Mouse (Mus musculus): Measurements from ENCODE around the gene Dync2li1. TPM values are rescaled to one million over a fixed set of nuclear protein-coding genes. Genes with fewer than 3 reads are reported as not detected.

The Dync2li1 gene
- polyA plus RNA-seq, 1 experiment from 2014 or later: 59.9 TPM

DNA sequence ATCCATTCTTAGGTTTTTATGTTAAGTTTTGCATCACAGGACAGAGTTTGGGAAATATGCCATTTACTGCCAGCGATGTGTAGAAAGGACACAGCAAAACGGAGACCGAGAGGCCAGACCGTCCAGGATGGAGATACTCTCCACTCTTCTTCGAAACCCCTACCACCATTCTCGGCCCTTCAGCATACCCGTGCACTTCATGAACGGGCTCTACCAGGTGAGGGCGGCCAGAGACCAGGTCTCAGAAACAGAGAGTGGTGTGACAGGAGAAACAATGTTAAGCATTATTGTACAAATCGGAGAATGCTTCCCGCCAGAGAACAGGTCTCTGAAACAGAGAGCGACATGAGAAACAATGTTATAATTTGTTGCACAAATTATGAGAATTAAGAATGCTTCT lies 28.4 kb upstream of the Dync2li1 start:
- H3K9me3 ChIP-seq (replicated peaks; ENCODE audit: low read length): no peaks in the 10 kb centered on the region
- H3K4me1 ChIP-seq (replicated peaks; ENCODE audit: insufficient read depth, low read length): no peaks in the 10 kb centered on the region
- DNase-seq (ENCODE audit: low spot score) (no peak), ATAC-seq (replicated peaks; ENCODE audit: low FRiP score, low read depth) (no peak)
- no peak overlapping the region for H3K9ac ChIP-seq (ENCODE audit: low read depth, low read length)
- 0 out of 2 replicates have a peak, but pooled peaks cover 2% of the 10 kb centered on the region for H3K36me3 ChIP-seq (ENCODE audit: insufficient read depth, low read length)
- no peak for TF ChIP-seq CTCF (IDR thresholded peaks at IDR 0.05; ENCODE audit: low read depth)
- H3K27me3 ChIP-seq (ENCODE audit: insufficient read depth, low read length): no peaks in the 10 kb centered on the region
- H3K27ac ChIP-seq: no peak overlapping the region
- H3K4me3 ChIP-seq (replicated peaks; ENCODE audit: low read depth, low read length): no peak overlapping the region
- 91% methylated on average over 12 of the region's 12 CpGs for WGBS
- H3K4me2 ChIP-seq (ENCODE audit: low read length): no peak overlapping the region

DNA sequence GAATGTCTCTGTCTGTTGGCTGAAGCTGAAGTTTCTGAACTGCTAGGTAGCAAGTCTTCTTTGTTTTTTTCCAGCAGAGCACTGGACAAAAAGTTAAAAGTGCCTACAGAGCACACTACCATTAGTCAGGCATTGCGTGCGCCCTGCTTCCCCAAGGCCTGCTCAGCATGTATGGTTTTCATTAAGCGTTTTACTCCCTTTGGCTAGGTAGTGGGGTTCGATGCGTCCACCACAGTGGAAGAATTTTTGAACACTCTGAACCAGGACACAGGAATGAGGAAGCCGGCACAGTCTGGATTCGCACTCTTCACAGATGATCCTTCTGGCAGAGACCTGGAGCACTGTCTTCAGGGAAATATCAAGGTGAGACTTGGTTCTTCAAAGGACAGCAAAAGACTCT lies 27.4 kb upstream of the Dync2li1 start:
- Histone ChIP-seq H3K4me3 (replicated peaks; ENCODE audit: low read depth, low read length) (no peak overlapping the region), H3K9me3 (replicated peaks; ENCODE audit: low read length) (no peaks in the 10 kb centered on the region), H3K27ac (no peak overlapping the region), H3K4me1 (replicated peaks; ENCODE audit: insufficient read depth, low read length) (no peaks in the 10 kb centered on the region), H3K9ac (ENCODE audit: low read depth, low read length) (no peak overlapping the region), H3K4me2 (ENCODE audit: low read length) (no peak overlapping the region), H3K36me3 (ENCODE audit: insufficient read depth, low read length) (0 out of 2 replicates have a peak, but pooled peaks cover 2% of the 10 kb centered on the region), H3K27me3 (ENCODE audit: insufficient read depth, low read length) (no peaks in the 10 kb centered on the region)
- DNase-seq (ENCODE audit: low spot score): no peak
- TF ChIP-seq CTCF (IDR thresholded peaks at IDR 0.05; ENCODE audit: low read depth): no peak
- WGBS: 88% methylated on average over 7 of the region's 7 CpGs
- ATAC-seq (replicated peaks; ENCODE audit: low FRiP score, low read depth): no peak

DNA sequence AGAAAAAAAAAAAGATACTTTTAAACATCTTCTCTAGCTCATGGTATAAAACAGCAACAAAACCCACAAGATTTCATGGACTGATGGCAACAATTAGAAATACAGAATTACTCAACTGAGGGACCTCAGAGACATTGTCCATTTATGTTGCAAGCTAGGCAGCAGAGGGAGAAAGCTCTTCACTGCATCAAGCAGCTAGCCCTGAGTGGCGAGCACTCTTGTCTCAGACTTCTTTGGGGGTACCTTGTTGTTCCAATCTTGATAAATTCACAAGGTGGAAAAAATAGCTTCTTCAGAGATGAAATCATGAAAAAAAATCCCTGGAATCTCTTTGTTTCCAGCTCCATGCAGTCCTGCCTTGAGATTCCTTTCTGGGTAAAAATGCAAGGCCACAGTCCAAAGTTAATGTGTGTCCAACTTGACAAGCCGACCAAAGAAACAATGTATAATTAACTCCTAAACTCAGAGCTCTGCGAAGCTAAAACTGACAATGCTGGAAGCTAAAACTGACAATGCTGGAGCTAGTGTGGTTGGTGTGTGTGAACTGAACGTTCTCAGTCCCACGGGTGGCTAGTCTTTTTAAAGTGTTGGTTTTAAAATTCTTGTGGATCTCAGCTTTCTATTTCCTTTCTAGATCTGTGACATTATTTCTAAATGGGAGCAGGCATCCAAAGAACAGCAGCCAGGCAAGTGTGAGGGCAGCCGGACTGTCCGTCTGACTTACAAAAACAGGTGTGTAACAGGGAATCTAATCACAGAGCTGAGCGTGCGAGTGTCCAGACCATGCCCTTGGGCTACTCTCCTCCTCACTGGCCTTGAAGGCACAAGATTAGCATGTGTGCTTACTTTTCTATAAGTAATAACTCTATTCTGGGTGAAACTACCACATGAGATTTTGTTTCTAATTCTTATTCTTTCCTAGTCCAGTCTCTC lies 26.0 kb upstream of the Dync2li1 start:
- Histone ChIP-seq H3K4me2 (ENCODE audit: low read length) (no peak overlapping the region), H3K4me3 (replicated peaks; ENCODE audit: low read depth, low read length) (no peak overlapping the region), H3K36me3 (ENCODE audit: insufficient read depth, low read length) (0 out of 2 replicates have a peak, but pooled peaks cover 2% of the 10 kb centered on the region), H3K27ac (peak overlapping the region; percentile 80), H3K4me1 (replicated peaks; ENCODE audit: insufficient read depth, low read length) (no peaks in the 10 kb centered on the region), H3K9ac (ENCODE audit: low read depth, low read length) (0 out of 2 replicates have a peak overlapping the region, but pooled peaks have one; percentile 8), H3K27me3 (ENCODE audit: insufficient read depth, low read length) (no peaks in the 10 kb centered on the region), H3K9me3 (replicated peaks; ENCODE audit: low read length) (no peaks in the 10 kb centered on the region)
- 54% methylated on average over 9 of the region's 9 CpGs for WGBS
- no peak for ATAC-seq (replicated peaks; ENCODE audit: low FRiP score, low read depth)
- no peak for DNase-seq (ENCODE audit: low spot score)
- no peak for TF ChIP-seq CTCF (IDR thresholded peaks at IDR 0.05; ENCODE audit: low read depth)

DNA sequence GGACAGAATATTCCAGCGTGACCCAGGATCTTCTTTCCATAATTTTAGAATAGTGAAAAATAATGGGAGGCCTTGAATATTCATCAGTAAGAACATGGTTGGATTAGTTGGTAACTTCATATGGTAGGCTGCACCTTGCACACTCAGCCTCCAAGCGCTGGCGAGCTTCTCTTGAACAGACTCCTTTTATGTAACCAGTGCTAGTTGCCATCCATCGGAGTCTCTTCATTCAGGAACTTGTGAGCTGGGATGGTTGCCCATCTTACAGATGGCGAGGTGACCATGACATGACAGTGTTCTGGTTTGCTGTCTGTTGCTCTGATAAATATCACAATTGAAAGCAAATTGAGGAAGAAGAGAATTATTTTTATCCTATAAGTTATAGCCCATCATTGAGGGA lies 24.5 kb upstream of the Dync2li1 start:
- Histone ChIP-seq H3K4me2 (ENCODE audit: low read length) (no peak overlapping the region), H3K9me3 (replicated peaks; ENCODE audit: low read length) (no peaks in the 10 kb centered on the region), H3K36me3 (ENCODE audit: insufficient read depth, low read length) (peaks cover 2% of the 10 kb centered on the region; the same call in 1 of the 2 replicates), H3K9ac (ENCODE audit: low read depth, low read length) (no peak overlapping the region), H3K4me1 (replicated peaks; ENCODE audit: insufficient read depth, low read length) (no peaks in the 10 kb centered on the region), H3K4me3 (replicated peaks; ENCODE audit: low read depth, low read length) (no peak overlapping the region), H3K27ac (no peak overlapping the region), H3K27me3 (ENCODE audit: insufficient read depth, low read length) (no peaks in the 10 kb centered on the region)
- no peak for ATAC-seq (replicated peaks; ENCODE audit: low FRiP score, low read depth)
- 93% methylated on average over 5 of the region's 5 CpGs for WGBS
- no peak for TF ChIP-seq CTCF (IDR thresholded peaks at IDR 0.05; ENCODE audit: low read depth)
- no peak for DNase-seq (ENCODE audit: low spot score)

DNA sequence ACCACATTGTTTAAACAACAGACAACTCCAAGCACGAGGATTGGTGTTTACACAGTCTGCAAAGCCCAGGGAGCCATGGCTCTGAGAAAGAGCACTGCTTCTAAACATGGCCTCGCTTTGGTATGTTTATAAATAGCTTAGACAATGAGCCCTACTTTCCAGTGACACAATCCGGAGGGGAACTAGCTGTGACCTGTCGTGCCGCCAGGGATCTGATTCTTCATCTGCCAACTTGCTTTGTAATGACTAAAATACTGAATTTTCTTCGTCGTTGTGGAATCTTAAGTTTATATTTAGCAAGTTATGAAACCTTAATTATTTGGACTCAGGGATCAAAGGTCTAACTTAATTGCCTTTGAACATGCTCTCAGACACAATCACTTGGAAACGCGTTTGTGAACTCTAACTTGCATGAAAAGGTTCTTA lies 23.1 kb upstream of the Dync2li1 start:
- H3K4me1 ChIP-seq (replicated peaks; ENCODE audit: insufficient read depth, low read length): no peaks in the 10 kb centered on the region
- no peak for DNase-seq (ENCODE audit: low spot score)
- H3K27ac ChIP-seq: no peak overlapping the region
- peaks cover 2% of the 10 kb centered on the region; the same call in 1 of the 2 replicates for H3K36me3 ChIP-seq (ENCODE audit: insufficient read depth, low read length)
- H3K4me2 ChIP-seq (ENCODE audit: low read length): no peak overlapping the region
- no peak for TF ChIP-seq CTCF (IDR thresholded peaks at IDR 0.05; ENCODE audit: low read depth)
- WGBS: 54% methylated on average over 9 of the region's 9 CpGs
- no peak for ATAC-seq (replicated peaks; ENCODE audit: low FRiP score, low read depth)
- H3K9me3 ChIP-seq (replicated peaks; ENCODE audit: low read length): no peaks in the 10 kb centered on the region
- H3K9ac ChIP-seq (ENCODE audit: low read depth, low read length): no peak overlapping the region
- no peak overlapping the region for H3K4me3 ChIP-seq (replicated peaks; ENCODE audit: low read depth, low read length)
- H3K27me3 ChIP-seq (ENCODE audit: insufficient read depth, low read length): no peaks in the 10 kb centered on the region

DNA sequence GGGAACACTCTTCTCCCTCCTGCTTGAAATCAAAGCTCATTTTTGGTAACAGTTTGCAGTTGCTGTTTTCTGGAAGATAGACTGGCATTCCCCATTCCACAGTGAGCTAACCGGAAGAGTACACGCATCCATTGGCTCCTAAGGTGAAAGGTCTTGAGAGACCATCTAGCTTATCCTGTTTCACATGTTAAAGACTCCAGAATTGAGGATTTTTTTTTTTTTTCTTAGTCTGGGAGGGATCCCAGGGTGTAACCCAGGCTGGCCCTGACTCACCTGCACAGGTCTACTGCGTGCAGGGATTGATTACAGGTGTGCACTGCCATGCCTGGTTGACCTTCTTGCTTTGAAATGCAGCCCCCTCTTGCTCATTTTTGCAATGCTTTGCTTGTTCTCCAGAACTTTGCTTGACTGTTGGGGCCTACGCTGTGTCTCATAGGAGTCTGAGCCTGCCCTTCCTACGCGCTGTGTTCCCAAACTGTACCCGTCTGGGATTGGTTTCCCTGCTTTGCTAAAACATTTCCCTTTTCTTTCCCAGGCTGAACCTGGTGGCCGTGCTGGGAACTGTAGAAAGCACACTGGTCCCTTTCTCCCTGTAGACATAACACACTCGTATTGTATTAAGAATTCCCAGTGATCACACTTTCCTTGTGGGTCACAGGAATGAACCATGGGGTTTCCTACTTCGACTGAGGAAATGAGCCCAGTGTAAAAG lies 22.4 kb upstream of the Dync2li1 start:
- DNase-seq (ENCODE audit: low spot score) (no peak), ATAC-seq (replicated peaks; ENCODE audit: low FRiP score, low read depth) (no peak)
- 84% methylated on average over 10 of the region's 10 CpGs for WGBS
- no peaks in the 10 kb centered on the region for H3K27me3 ChIP-seq (ENCODE audit: insufficient read depth, low read length)
- no peak overlapping the region for H3K9ac ChIP-seq (ENCODE audit: low read depth, low read length)
- H3K4me3 ChIP-seq (replicated peaks; ENCODE audit: low read depth, low read length): no peak overlapping the region
- no peaks in the 10 kb centered on the region for H3K9me3 ChIP-seq (replicated peaks; ENCODE audit: low read length)
- no peaks in the 10 kb centered on the region for H3K4me1 ChIP-seq (replicated peaks; ENCODE audit: insufficient read depth, low read length)
- TF ChIP-seq CTCF (IDR thresholded peaks at IDR 0.05; ENCODE audit: low read depth): no peak
- H3K4me2 ChIP-seq (ENCODE audit: low read length): no peak overlapping the region
- peaks cover 2% of the 10 kb centered on the region; the same call in 1 of the 2 replicates for H3K36me3 ChIP-seq (ENCODE audit: insufficient read depth, low read length)
- no peak overlapping the region for H3K27ac ChIP-seq
